Mouse (Mus musculus): ENCODE data around the gene Rab5c.

Rab5c gene

DNA sequence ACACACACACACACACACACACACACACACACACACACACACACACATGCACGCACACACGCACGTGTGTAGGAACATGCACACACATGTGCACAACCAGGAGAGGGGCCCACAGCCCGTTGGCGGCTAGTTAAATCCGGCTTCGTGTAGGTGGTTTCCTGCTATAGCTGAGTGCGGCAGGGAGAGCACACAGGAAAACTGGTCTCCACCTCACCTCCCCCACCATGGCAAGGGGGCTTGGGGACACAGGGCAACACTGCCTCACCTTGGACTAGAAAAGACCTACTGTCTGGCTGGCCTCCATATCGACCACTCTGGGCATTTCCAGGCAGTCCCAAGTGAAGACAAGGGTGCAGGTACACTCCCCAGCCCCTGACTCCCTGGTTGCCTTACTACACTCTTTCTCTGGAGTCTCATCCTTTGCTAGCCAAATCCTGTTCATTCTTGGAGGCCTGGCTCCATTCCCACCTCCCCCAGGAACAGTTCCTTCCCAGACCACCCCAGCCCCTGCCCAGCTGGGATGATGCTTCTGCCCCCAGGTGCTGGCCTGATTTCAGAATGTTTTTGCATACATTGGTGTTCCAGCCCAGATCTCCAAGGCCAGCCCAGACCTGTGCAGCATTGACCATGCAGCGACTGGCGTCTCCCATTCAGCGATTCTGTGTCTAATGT lies 16.1 kb upstream of the Rab5c start:
- peak; percentile 78 for DNase-seq (ENCODE audit: low read depth, low spot score)

DNA sequence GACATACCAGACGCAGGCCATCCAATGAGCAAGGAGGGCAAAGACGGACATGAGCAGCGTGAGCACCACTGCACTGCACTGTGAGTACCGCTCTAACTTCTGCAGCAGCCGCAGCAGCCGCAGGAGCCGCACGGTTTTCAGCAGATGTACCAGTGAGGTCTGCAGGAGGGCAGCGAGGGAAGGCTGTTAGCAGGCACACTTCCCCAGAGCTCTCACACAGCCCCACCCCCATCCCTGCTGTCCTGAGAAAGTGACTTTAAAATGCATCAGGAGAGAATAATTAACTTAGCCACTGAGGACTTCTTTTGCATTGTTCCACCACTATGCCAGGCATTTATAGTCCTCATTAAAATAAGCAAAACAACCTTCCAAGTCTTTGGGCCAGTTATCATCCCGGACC lies 14.3 kb upstream of the Rab5c start:
- DNase-seq (ENCODE audit: low read depth, low spot score) = no peak

DNA sequence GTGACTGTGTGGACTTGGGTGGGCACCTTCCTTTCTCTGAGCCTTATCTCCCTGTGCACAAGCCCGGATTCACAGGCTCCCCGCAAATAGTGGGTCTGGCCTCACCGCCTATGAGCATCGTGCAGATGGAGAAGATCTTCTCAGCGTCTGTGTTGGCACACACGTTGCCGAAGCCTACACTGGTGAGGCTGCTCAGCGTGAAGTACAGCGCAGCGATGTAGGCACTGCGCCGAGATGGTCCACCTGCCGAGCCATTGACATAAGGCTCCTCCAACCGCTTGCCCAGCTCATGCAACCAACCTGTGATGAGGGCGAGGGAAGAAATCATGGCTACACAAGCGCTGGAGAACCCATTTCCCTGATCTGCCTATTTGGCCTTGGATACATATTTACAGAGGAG lies 12.1 kb upstream of the Rab5c start:
- DNase-seq (ENCODE audit: low read depth, low spot score) = no peak

DNA sequence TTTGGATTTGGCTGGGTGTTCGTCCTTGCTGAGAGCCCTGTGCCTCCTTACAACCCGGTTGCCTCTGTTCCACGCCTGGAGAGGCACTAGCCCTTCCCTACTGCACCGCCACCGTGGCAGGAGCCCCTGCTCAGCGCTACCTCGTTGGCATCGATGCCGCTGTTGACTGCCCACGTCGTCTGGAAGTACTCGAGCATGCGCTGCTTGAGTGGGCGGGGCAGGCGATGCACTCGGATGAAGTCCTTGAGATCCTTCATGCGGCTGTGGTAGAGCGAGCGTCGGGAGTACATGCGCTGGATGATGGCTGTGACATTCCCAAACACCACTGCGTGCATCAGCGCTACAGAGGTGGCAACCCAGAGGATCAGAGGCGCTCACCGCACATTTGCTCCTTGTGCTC lies 11.5 kb upstream of the Rab5c start:
- no peak for DNase-seq (ENCODE audit: low read depth, low spot score)

DNA sequence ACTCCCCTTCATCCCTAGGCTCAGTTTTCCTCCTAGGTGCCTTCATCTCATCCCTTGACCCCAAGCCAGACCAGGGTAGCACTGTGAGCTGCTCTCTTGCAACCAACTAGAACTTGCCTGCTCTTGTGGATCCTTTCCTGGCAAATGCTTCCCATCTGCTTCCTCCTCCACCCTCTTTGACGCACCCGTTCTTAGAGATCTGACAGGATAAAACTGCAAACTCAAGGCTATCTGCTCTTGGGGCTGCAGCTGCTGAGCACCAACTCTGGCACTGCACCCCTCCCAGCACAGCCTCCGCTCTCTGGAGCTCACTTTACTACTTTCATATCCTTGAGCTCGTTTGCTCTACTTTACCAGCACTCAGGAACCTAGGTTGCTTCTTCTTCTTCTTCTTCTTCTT lies 10.6 kb upstream of the Rab5c start:
- DNase-seq (ENCODE audit: low read depth, low spot score) = peak; percentile 61

DNA sequence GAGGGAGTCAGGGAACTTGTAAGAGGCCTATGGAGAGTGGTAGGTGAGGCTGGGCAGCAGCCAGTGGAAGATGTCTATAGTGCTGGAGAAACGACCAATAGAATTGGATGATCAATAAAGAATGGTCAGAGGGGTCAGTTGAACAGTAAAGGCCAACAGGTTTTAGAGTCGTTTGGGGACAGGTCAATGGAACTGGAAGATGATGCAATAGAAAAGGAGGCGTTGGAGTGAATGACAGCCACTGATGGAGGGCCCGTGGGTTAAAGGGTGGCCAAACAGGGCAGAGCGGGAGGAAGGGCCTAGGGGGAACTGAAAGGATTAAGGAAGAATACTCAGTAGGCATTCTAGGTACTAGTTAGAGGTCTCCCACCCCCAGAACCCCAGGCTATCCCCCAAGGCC lies 9.1 kb upstream of the Rab5c start:
- DNase-seq (ENCODE audit: low read depth, low spot score) = no peak

DNA sequence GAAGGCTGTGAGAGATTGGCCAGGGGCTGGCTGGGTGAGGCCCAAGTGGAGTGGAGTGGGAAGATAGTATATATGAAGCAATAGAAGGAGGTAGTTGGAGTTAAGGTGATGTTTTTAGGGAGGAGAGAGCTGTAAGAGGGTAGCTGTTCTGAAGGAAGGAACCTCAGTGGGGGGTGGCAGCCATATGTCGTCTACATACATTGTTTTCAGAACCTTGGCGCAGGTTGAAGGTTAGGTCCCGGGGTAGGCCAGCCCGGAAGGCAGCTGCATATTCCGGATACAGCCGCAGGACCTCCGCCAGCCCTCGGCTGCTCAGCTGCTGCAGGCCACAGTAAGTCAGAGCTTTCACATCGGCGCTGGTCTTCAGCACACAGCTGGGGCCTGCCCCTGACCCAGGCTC lies 8.5 kb upstream of the Rab5c start:
- no peak for DNase-seq (ENCODE audit: low read depth, low spot score)

DNA sequence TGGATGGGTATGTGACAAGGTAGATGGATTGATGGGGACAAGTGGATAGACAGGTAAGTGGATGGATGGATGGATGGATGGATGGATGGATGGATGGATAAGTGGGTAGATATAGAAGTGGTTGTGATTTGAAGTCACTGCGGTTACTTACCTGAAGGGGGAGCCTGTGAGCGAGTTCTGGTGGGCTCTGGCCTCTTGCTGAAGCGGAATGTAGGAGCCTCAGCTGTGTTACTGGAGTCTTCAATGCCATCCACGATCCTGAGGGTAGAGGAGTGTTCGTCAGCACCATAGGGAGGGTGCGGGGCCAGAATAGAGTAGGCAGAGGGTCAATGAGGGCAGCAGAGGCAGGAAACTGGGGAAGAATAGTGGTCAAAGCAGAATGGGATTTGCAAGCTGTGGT lies 7.1 kb upstream of the Rab5c start:
- no peak for DNase-seq (ENCODE audit: low read depth, low spot score)

DNA sequence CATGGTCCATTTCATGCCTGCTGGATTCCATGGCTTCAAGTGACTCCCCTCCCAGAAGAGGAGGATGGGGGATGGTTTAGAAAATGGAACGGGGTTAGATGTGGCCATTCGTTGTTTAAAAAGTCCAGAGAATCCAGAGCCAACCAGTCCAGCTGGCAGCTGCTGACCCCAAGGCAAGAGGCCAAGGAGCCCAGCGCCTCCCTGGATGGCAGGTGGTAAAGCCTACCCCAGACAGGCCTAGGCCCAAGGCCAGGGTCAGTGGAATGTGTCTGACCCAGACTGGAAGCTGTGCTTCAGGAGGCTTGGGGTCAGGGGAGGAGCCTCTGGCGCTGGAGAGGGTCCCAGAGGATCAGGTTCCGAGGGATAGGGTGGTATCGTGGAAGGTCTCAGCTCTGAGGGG lies 3.3 kb upstream of the Rab5c start:
- DNase-seq (ENCODE audit: low read depth, low spot score) = no peak

DNA sequence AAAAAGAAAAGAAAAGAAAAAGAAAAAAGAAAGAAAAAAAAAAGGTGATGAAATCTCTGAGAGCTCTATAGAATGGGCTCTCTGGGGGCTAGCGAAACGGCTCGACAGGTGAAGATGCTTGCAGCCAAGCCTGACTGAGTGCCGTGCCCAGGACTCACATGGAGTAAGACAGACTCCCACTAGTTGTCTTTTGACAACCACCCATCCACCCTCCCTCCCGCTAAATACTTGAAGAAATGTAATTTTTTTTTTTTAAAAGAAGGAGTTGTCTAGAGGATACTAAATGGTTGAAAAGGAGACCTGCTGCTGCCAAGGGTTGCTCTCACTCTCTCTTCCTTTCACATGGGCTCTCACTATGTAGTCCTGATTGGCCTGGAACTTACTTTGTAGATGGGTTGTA lies 734 bp upstream of the Rab5c start:
- DNase-seq (ENCODE audit: low read depth, low spot score) = no peak

DNA sequence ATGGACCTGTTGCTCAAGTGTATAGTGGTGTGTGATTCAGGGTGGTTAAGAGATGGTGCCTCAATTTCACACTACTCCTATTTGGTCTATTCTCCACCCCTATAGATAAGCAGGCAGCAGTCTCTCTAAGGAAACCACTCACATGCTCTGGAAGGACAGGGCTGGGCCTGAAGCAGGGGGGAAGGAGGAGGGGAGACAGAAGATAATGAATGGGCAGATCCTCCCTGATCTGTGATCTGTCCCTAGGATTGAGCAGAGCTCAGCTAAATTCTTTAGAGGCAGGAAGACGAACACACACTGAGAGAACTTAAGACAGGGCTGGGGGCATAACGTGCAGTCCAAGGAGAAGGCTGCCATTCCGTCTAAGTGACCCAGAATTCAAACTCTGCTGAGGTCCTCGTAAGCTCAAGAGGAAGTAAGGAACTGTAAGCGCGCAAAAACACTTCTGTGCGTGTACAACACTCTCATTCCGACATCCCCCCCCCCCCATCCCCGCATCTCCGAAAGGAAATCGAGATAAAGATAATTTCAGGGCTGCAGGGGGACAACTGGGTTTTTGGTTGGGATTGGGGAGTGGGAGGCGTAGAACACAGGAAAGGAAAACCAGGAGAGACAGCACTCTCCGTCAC lies 796 bp downstream of the Rab5c start:
- DNase-seq (ENCODE audit: low read depth, low spot score) = no peak

DNA sequence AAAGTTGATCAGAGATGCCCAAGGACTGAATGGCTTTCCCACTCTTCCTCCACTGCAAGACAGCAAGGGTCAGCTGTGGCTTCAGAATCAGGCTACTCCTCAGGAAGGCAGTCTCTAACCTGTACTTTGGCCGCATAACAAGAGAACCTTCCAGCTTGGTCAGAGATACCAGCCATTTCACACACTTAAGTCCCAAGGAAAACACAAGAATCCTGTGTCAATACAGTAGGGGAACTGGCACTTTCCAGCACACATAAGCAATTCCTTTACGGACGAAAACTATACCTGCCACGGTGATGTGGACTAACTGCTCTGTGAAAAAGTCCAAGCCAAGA lies 1.3 kb downstream of the Rab5c start:
- DNase-seq (ENCODE audit: low read depth, low spot score) = no peak

DNA sequence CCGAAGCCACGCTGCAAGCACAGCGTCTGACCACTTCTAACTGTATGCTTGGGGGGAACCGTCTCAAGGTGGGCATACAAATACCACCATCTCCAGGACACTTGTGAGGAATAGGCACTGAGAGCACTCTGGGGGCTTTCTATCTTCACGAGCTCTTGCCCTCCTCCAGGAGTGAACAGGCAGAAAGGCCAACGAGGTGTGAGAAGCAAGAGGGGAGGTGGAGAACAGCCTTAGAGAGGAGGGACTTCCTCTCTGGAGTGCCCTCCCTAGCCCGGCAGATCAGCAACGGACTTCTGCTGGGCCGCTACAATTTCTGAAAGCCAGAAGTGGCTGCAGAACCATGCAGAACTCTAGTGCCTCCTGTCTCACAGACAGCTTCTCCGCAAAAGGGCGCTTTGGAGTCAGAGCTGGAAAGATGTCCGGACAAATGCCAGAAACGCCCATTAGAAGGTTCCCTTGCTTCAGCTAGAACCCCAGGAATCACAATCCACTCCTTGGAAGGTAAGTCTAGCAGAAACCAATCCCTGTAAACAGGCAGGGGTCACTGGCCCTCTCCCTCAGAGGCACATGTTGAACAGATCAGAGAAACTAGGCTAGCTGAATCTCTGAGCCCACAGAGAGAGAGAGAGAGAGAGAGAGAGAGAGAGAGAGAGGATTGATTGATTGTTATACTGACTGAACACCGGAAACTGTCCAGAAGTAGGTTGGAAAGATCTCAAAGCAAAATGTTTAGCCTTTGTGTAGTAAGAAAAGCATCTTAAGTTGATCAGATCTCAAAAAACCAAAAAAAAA lies 1.9 kb downstream of the Rab5c start:
- no peak for DNase-seq (ENCODE audit: low read depth, low spot score)

DNA sequence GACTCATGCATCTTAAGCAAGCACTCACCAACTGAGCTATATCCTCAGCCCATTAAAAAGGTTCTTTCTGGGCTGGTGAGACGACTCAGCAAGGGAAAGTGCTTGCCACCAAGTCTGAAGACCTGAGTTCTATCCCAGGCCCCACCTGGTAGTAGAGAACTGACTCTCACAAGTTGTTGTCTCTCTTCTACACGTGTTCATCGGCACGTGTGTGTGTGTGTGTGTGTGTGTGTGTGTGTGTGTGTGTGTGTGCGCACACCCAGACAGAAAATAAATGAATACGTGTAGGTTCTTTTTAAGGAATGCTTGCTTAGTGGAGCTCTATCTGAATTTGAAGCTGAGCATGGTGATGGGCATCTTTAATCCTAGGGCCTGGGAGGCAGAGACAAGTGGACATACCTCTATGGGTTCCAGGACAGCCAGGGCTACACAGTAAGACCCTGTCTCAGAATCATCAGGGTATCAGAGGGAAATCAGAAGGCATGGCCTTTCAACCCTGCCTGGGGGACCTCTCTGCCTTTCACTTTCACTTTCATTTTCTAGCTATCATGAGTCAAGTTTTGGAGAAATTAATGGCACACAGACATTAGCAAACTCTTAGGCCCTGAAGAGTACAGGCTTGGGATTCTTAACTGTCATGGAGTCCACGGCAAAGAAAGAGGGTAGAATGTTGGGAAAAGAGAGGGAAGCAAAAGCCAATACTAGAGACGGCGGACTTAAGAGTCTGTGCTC lies 2.7 kb downstream of the Rab5c start:
- DNase-seq (ENCODE audit: low read depth, low spot score) = no peak

DNA sequence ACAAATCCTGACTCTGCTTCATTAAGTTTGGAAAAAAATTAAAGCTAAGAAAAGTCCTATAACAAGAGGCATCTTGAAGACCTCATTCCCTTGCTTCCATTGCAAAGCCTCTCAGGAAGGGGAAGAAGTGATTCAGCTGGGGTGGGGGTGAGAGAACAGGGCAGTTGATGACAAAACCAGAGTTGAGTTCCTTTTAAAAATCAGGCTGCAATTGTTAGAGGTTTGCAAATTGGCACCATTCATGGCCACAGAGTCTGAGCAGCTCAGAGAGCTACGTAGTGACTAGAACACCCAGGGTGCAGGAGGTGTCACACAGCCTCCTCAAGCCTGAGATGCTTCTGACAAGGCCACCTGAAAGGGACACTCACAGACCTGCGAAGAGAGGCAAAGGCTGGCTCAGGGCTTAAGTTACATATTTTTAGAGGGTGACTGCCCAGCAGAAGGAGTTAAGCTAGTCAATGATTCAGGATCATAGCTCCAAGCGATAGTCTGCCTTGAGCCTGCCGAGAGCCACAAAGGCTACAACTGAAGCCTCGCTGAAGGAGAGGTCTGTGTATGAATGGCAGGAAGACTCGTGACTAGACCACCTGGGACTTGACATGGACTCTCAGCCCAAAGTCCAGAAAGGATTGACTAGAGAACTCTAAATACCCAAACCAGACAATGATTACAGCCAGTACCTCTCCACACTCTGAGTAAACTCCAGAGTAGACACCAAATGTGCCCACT lies 7.4 kb downstream of the Rab5c start:
- no peak for DNase-seq (ENCODE audit: low read depth, low spot score)

DNA sequence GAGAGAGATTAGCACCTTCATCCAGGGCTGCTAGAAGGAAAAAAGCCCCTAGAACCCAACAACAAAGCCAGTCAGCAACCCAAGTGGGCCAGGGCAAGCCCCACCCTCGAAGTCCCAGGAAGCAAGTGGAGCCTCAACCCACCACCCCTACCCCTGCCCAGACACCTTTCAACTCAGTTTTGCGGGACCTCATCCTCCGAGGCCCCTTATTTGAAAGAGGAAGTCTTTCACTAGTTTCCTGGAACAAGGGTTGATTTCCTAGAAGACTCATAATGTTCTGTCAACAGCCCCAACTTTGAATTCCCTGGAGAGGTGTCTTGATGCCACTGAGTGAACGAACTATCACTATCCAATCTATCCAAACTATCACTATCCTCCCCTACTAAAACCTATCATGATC lies 8.0 kb downstream of the Rab5c start:
- DNase-seq (ENCODE audit: low read depth, low spot score) = no peak

DNA sequence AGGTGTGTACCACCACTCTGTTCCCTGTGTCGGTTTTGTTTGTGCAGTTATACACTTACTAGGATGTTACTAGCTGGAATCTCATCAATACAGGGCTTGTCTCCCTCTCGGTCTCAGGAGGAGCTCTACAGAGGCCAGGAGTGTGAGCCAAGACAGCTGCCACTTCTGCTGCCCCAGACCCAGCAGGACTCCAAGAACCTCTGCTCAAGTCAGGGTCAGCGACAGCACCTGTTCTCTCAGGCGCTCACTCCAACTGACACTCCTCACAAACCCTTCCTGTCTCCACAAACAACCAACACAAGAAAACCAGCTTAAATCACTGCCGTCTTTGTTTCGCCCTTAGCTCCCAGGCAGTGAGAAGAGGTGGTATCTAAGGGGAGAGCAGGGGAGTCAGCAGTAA lies 9.4 kb downstream of the Rab5c start:
- DNase-seq (ENCODE audit: low read depth, low spot score) = no peak

DNA sequence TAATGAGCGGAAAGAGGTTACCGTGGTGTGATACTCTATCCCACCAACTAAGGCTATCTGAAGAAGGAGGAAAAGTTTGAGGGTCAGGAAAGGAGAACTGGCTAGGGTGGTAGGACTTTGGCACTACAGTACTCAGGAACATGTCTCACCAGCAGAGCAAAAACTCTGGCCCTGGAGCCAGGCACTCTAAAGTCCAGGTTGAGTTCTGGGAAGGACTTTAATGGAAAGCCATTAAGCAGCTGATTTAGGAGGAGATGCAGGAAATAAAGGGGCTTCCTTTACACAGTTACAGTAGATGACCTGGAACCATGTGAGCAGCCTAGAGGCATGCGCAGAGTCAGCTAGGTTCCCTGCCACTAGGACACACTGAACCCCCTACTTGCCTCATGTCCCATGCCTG lies 10.8 kb downstream of the Rab5c start:
- no peak for DNase-seq (ENCODE audit: low read depth, low spot score)

DNA sequence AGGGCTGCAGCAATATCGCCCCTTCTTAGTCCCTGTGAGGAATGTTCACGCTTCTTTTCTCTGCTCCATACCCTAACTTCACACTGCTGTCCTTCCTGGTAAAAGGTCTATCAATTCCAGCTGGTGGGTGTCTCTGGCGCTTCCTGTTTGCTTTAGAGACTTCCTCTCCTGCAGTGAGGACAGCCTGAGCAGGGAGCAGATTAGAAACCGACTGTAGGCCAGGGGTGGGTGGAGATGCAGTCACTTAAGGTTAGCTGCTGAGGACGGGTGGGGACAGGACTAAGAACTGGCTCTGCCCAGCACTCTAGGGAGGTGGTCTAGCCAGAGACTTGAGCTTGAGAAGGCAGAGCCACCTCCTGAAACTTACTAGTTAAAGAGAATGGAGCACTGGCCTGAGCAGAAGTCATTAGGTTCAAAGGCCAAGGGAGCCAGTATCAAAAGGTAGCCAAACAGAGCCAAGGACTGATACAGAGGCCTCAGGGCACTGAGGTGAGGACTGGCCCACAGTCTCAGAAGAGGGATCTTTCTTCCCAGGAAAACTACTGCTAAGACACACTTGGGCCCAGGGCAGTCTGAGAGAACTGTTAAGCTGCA lies 13.0 kb downstream of the Rab5c start:
- DNase-seq (ENCODE audit: low read depth, low spot score) = no peak

DNA sequence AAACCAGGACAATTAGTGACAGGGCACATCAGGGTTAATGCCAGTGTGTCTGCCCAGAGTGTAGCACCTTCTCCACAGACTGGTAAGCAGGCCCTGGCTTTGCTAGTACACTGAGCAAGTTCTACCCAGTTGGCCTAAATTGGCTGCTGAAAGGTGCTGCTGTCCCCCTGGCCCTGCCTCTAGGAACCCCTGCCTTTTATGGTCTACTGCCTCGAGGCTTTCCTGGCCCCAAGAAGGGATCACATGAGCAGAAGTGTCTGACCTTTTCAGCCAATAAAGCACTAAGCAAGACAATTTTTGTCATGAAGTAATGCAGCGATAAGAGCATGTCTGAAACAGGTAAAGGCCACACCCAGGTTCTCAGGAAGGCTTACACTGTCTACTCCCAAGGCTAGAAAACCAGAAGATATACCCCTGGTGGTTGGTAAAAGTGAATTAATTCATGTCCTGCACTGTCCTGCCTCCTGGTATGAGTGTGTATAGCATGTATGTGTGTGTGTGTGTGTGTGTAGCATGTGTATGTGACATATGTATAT lies 15.5 kb downstream of the Rab5c start:
- no peak for DNase-seq (ENCODE audit: low read depth, low spot score)

Data from telencephalon, adult 2 months (tissue).